Mouse (Mus musculus): ENCODE data around the gene Patj. TPM values are rescaled to one million over a fixed set of nuclear protein-coding genes. Genes with fewer than 3 reads are reported as not detected.
A peak's percentile ranks its signal among the peaks of the same experiment; 100 is the strongest.

Patj gene
- polyA plus RNA-seq, 1 experiment from 2014 or later = 2.8 TPM

DNA sequence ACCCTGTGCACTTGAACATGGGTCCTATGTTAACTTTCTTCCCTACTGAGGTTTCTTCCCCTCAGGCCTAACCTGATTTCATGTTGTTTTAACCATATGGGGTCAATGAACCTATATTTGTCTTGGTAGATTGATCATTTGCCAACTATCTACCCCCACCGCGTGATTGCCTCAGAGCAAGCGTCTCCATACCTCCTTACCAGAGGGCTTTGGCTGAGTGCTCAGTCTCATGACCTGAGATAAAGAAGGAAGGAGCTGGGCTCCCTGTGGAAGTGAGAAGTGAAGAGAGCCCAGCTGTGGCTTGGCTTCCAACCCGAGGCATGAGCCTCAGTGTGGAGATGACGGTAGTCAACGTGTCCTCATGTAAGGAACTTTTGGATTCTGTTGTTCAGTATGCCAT lies 160.9 kb downstream of the Patj start:
- no peak overlapping the region for H3K9ac ChIP-seq (replicated peaks)
- peak; percentile 50; the same call in 1 of the 2 replicates for ATAC-seq

DNA sequence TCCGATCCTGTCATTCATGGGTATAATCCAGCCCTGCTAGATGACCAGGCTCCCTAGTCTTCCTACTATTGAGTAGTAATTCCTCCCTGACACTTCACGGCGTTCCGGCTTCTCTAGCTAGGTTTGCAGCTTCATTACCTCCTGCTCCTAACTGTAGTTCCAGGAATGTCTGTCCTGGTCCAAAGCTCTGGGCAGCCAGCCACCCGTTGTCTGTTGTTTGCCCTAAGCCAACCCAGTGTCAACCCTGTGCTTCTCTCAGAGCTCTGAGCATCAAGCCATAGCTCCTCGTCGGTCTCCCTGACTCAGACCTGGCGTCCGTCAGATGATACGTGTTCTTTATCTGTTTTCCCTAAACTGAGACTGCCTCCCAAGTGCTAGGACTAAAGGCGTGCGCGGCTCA lies 161.6 kb downstream of the Patj start:
- Histone ChIP-seq H3K27me3 (ENCODE audit: insufficient read depth, low read length) (no peaks in the 10 kb centered on the region), H3K4me3 (ENCODE audit: low read depth, low read length) (no peak overlapping the region), H3K4me2 (ENCODE audit: low read depth, low read length) (no peak overlapping the region), H3K4me1 (ENCODE audit: insufficient read depth) (no peaks in the 10 kb centered on the region), H3K27ac (ENCODE audit: low read depth) (no peak overlapping the region), H3K9me3 (ENCODE audit: low read length) (no peaks in the 10 kb centered on the region), H3K9ac (replicated peaks) (no peak overlapping the region), H3K36me3 (replicated peaks; ENCODE audit: insufficient read depth, low read length) (no peaks in the 10 kb centered on the region)
- no peak for TF ChIP-seq CTCF (IDR thresholded peaks at IDR 0.05; ENCODE audit: low read depth)
- no peak for TF ChIP-seq EP300 (IDR thresholded peaks at IDR 0.05; ENCODE audit: low read depth)
- ATAC-seq (no peak), DNase-seq (no peak)
- 86% methylated on average over 13 of the region's 13 CpGs for WGBS (ENCODE audit: insufficient replicate concordance)

More for the DNA sequence above, 160.9 kb downstream of the Patj start:
- 74% methylated on average over 6 of the region's 6 CpGs for WGBS (ENCODE audit: insufficient replicate concordance)
- Histone ChIP-seq H3K4me3 (ENCODE audit: low read depth, low read length) (no peak overlapping the region), H3K36me3 (replicated peaks; ENCODE audit: insufficient read depth, low read length) (no peaks in the 10 kb centered on the region), H3K4me1 (ENCODE audit: insufficient read depth) (no peaks in the 10 kb centered on the region), H3K9me3 (ENCODE audit: low read length) (no peaks in the 10 kb centered on the region), H3K27ac (ENCODE audit: low read depth) (no peak overlapping the region), H3K4me2 (ENCODE audit: low read depth, low read length) (no peak overlapping the region), H3K27me3 (ENCODE audit: insufficient read depth, low read length) (no peaks in the 10 kb centered on the region)
- no peak for DNase-seq
- no peak for TF ChIP-seq CTCF (IDR thresholded peaks at IDR 0.05; ENCODE audit: low read depth)
- no peak for TF ChIP-seq EP300 (IDR thresholded peaks at IDR 0.05; ENCODE audit: low read depth)

DNA sequence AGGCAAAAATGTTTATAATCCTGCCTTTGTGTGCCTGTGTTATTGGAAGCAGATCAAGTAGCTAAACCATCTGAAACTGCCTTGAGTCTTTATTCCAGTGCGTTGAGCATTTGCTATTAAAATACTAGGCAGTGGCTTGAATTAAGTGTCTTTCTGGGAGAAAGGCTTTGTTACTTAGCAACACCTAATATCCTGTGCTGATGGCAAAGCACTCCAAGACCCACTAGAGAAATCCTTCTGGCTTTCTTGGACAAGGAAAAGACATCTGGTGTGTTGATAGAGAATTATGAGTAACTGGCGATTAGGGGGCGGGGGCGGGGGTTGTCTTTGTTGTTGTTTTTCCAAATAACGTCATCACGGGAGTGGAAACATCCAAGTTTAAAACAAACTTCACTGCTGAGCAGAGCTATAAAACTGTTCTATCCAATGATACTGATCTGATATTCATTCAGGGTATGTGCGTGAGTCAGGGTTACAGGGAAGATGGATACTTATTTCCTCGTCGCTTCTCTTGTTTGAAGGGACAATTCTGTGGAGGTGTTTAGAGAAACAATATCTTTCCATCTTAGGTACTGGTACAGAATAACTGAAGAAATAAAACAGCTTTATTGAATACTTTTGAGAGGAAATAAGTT lies 164.7 kb downstream of the Patj start:
- no peak overlapping the region for H3K4me2 ChIP-seq (ENCODE audit: low read depth, low read length)
- no peak overlapping the region for H3K4me3 ChIP-seq (ENCODE audit: low read depth, low read length)
- ATAC-seq = no peak
- H3K4me1 ChIP-seq (ENCODE audit: insufficient read depth) = peaks cover 6% of the 10 kb centered on the region; the same call in 1 of the 2 replicates
- H3K36me3 ChIP-seq (replicated peaks; ENCODE audit: insufficient read depth, low read length) = no peaks in the 10 kb centered on the region
- H3K9ac ChIP-seq (replicated peaks) = no peak overlapping the region
- no peaks in the 10 kb centered on the region for H3K27me3 ChIP-seq (ENCODE audit: insufficient read depth, low read length)
- no peak overlapping the region for H3K27ac ChIP-seq (ENCODE audit: low read depth)
- TF ChIP-seq CTCF (IDR thresholded peaks at IDR 0.05; ENCODE audit: low read depth) (no peak), EP300 (IDR thresholded peaks at IDR 0.05; ENCODE audit: low read depth) (no peak)
- H3K9me3 ChIP-seq (ENCODE audit: low read length) = no peaks in the 10 kb centered on the region
- WGBS (ENCODE audit: insufficient replicate concordance) = 85% methylated on average over 9 of the region's 9 CpGs
- no peak for DNase-seq

DNA sequence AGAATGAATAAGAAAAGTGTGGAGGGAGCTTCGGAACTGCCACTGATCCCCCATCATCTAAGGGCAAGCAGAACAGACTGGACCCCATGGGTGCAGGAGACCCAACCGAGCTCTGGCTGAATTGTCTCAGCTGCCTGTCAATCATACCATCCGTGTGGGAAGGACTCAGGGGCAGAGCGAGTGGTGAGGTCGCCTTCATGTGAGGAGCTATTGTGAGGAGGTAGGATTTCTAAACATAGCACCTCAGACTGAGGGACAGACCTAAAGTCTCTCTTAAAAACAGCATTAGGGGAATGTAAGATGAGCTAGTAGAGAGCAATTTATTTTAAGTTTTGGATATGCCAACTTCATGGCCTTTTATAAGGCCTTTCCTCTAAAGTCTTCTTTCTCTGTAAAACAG lies 167.5 kb downstream of the Patj start:
- TF ChIP-seq CTCF (IDR thresholded peaks at IDR 0.05; ENCODE audit: low read depth) = no peak
- TF ChIP-seq EP300 (IDR thresholded peaks at IDR 0.05; ENCODE audit: low read depth) = no peak
- no peaks in the 10 kb centered on the region for H3K36me3 ChIP-seq (replicated peaks; ENCODE audit: insufficient read depth, low read length)
- H3K27ac ChIP-seq (ENCODE audit: low read depth) = no peak overlapping the region
- WGBS (ENCODE audit: insufficient replicate concordance) = 58% methylated on average over 5 of the region's 5 CpGs
- no peak overlapping the region for H3K4me3 ChIP-seq (ENCODE audit: low read depth, low read length)
- no peak overlapping the region for H3K4me2 ChIP-seq (ENCODE audit: low read depth, low read length)
- no peaks in the 10 kb centered on the region for H3K9me3 ChIP-seq (ENCODE audit: low read length)
- DNase-seq = no peak
- no peak for ATAC-seq
- H3K9ac ChIP-seq (replicated peaks) = no peak overlapping the region
- H3K4me1 ChIP-seq (ENCODE audit: insufficient read depth) = peaks cover 6% of the 10 kb centered on the region; the same call in 1 of the 2 replicates
- no peaks in the 10 kb centered on the region for H3K27me3 ChIP-seq (ENCODE audit: insufficient read depth, low read length)

DNA sequence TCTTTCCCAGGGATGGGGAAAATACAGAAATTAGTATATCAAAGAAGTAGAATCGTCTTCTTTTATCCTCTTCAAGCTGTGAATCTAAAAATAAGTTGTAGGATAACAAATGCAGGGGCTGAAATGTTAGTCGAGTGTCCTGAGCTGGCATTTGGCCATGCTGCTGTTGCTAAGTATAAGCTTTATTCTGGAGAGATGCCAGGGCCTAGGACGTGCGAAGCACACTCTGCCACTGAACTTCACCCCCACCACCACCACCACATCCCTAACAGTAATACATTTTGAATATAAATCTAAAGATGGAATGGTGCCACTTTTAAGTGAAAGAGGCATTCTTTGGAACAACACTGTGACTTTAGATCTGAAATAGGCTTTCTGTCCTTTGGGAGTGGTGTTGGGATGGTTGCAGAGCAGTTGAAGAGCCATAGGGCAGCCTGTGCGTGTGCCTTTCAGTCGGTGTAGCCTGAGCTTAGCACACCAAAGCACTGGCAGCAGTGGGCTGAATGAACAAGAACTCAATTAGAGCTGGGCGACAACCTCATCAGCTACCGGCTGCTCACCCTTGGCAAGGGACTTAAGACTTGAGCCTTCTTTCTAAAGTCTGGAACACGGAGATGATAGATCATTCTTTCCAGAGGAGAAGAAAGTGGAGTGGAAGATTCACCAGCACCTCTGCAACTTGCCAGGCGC lies 168.1 kb downstream of the Patj start:
- H3K27ac ChIP-seq (ENCODE audit: low read depth) = 0 out of 2 replicates have a peak overlapping the region, but pooled peaks have one; percentile 22
- no peaks in the 10 kb centered on the region for H3K36me3 ChIP-seq (replicated peaks; ENCODE audit: insufficient read depth, low read length)
- DNase-seq (peak; percentile 21), ATAC-seq (no peak)
- WGBS (ENCODE audit: insufficient replicate concordance) = 61% methylated on average over 10 of the region's 10 CpGs
- H3K9ac ChIP-seq (replicated peaks) = no peak overlapping the region
- H3K4me1 ChIP-seq (ENCODE audit: insufficient read depth) = peaks cover 6% of the 10 kb centered on the region; the same call in 1 of the 2 replicates
- TF ChIP-seq EP300 (IDR thresholded peaks at IDR 0.05; ENCODE audit: low read depth) = no peak
- no peak for TF ChIP-seq CTCF (IDR thresholded peaks at IDR 0.05; ENCODE audit: low read depth)
- H3K27me3 ChIP-seq (ENCODE audit: insufficient read depth, low read length) = no peaks in the 10 kb centered on the region
- no peak overlapping the region for H3K4me3 ChIP-seq (ENCODE audit: low read depth, low read length)
- H3K4me2 ChIP-seq (ENCODE audit: low read depth, low read length) = no peak overlapping the region
- no peaks in the 10 kb centered on the region for H3K9me3 ChIP-seq (ENCODE audit: low read length)

DNA sequence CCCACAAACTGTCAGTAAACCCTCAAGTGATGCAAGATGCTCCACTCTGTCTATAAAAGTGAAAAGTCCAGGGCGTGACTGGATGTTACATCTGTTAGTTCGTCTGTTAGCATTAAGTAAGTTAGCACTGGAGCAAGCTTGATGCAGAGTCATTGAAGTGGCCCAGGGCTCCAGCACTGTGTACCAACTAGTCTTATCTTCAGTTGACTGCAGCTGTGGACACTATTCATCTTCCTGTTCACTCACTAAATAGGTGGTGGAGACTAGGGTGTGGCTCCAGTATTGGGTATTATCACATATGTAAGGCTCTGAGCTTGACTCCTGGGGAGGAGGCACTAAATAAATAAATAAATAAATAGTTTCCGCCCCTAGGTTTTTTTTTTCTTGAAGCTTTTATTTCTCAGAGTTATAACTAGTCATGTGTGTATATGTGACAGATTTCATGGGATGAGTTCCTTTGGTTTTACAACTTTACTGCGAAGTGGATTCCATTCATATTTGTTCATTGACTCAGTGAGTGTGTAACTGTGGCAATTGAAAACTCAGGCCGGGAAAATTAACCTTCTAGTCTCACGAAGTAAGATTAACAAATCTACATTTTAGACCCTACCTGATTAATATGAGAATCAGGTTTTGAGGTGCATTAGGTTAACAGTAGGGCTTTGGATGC lies 168.7 kb downstream of the Patj start:
- no peak for DNase-seq
- H3K27ac ChIP-seq (ENCODE audit: low read depth) = no peak overlapping the region
- WGBS (ENCODE audit: insufficient replicate concordance) = 68% methylated on average over 6 of the region's 6 CpGs

More for the DNA sequence above, 168.7 kb downstream of the Patj start:
- ATAC-seq = no peak
- Histone ChIP-seq H3K9me3 (ENCODE audit: low read length) (no peaks in the 10 kb centered on the region), H3K4me1 (ENCODE audit: insufficient read depth) (peaks cover 6% of the 10 kb centered on the region; the same call in 1 of the 2 replicates), H3K9ac (replicated peaks) (no peak overlapping the region), H3K4me3 (ENCODE audit: low read depth, low read length) (no peak overlapping the region), H3K27me3 (ENCODE audit: insufficient read depth, low read length) (no peaks in the 10 kb centered on the region), H3K36me3 (replicated peaks; ENCODE audit: insufficient read depth, low read length) (no peaks in the 10 kb centered on the region), H3K4me2 (ENCODE audit: low read depth, low read length) (no peak overlapping the region)
- no peak for TF ChIP-seq EP300 (IDR thresholded peaks at IDR 0.05; ENCODE audit: low read depth)
- TF ChIP-seq CTCF (IDR thresholded peaks at IDR 0.05; ENCODE audit: low read depth) = no peak

Measured in liver, postnatal 0 days (tissue).